Comparison of ENCODE assay signal across 8 mouse cellular contexts in genomic region chr15:67301871-67302363, GRCm38 (mm10).
DNase-seq lines count a peak whose midpoint lies in the region; ATAC-seq and TF ChIP-seq lines count a peak whose summit lies in the region.

No protein-coding gene starts in this region.

- H3K36me3 ChIP-seq in kidney, embryonic 15.5 days, result no peaks in the 10 kb centered on the region
- H3K36me3 ChIP-seq in forebrain, embryonic 13.5 days (ENCODE audit: poor library complexity, severe bottlenecking), result no peaks in the 10 kb centered on the region

- ATAC-seq in kidney, embryonic 15.5 days (replicated peaks; ENCODE audit: low FRiP score), result peak; percentile 80
- ATAC-seq in forebrain, embryonic 13.5 days, result no peak
- no peak for ATAC-seq in cerebellum, adult (ENCODE audit: insufficient number of reproducible peaks, low FRiP score, low TSS enrichment)

- no peaks in the 10 kb centered on the region for H3K27me3 ChIP-seq in kidney, embryonic 15.5 days
- no peaks in the 10 kb centered on the region for H3K27me3 ChIP-seq in forebrain, embryonic 13.5 days

- no peak overlapping the region for H3K4me2 ChIP-seq in kidney, embryonic 15.5 days
- no peak overlapping the region for H3K4me2 ChIP-seq in forebrain, embryonic 13.5 days

- DNase-seq in lung, adult 18-20 months, result peak; percentile 8 to 17
- DNase-seq in lung, adult 2 months, result no peak
- DNase-seq in gastrocnemius, postnatal 4 days (ENCODE audit: low spot score in 2 of 2), result peak; percentile 22 to 64
- peak; percentile 48 for DNase-seq in skeletal muscle tissue, adult 2 months (ENCODE audit: low read depth, low spot score)
- DNase-seq in thymus, postnatal 10 days (ENCODE audit: low spot score in 2 of 2), result no peak

- no peak for TF ChIP-seq CTCF in lung, adult 2 months (IDR thresholded peaks at IDR 0.05; ENCODE audit: insufficient read depth, low read length)

- no peak overlapping the region for H3K4me3 ChIP-seq in lung, adult 2 months (replicated peaks; ENCODE audit: extremely low read depth, low read depth, low read length)
- H3K4me3 ChIP-seq in kidney, embryonic 15.5 days (replicated peaks), result no peak overlapping the region
- H3K4me3 ChIP-seq in forebrain, embryonic 13.5 days, result no peak overlapping the region

- no peaks in the 10 kb centered on the region for H3K9me3 ChIP-seq in kidney, embryonic 15.5 days (replicated peaks)
- H3K9me3 ChIP-seq in forebrain, embryonic 13.5 days (replicated peaks), result no peaks in the 10 kb centered on the region

- H3K4me1 ChIP-seq in lung, adult 2 months (ENCODE audit: control insufficient read depth, insufficient read depth, low read length), result no peaks in the 10 kb centered on the region
- H3K4me1 ChIP-seq in kidney, embryonic 15.5 days, result peaks cover 34% of the 10 kb centered on the region
- H3K4me1 ChIP-seq in forebrain, embryonic 13.5 days, result no peaks in the 10 kb centered on the region

- TF ChIP-seq POLR2A in lung, adult 2 months (IDR thresholded peaks at IDR 0.05; ENCODE audit: borderline replicate concordance, extremely low read depth, low read depth, low read length), result no peak

- WGBS in lung, adult 2 months, result 60% methylated on average over 6 of the region's 6 CpGs
- WGBS in kidney, embryonic 15.5 days, result 38% methylated on average over 6 of the region's 6 CpGs
- WGBS in forebrain, embryonic 13.5 days, result 96% methylated on average over 6 of the region's 6 CpGs

- H3K27ac ChIP-seq in kidney, embryonic 15.5 days, result peak overlapping the region; percentile 83
- no peak overlapping the region for H3K27ac ChIP-seq in forebrain, embryonic 13.5 days

- H3K9ac ChIP-seq in kidney, embryonic 15.5 days, result no peak overlapping the region
- no peak overlapping the region for H3K9ac ChIP-seq in forebrain, embryonic 13.5 days

Comparison
In these comparisons a context has a peak if more than half of its experiments do, and no peak if none do; other contexts are left out.
1. DNase-seq: peak in lung, adult 18-20 months (2 of 2), gastrocnemius, postnatal 4 days (2 of 2) and skeletal muscle tissue, adult 2 months (single experiment); none in lung, adult 2 months (single experiment) and thymus, postnatal 10 days (0 of 2).